Mouse (Mus musculus) C2C12 (cell line): ENCODE results near the gene Cd3eap. TPM values are rescaled to one million over a fixed set of nuclear protein-coding genes. Genes with fewer than 3 reads are reported as not detected.

Experiments
- H3K27me3 ChIP-seq: one replicate; pipeline ENCODE4 v1.6.1; 2011; ENCODE audit not compliant: control insufficient read depth, insufficient read depth, insufficient read length
- H3K36me3 ChIP-seq: one replicate; pipeline ENCODE4 v1.6.1; 2011; ENCODE audit not compliant: control insufficient read depth, insufficient read depth
- H3K4me3 ChIP-seq: one replicate; pipeline ENCODE4 v1.5.1; 2011; ENCODE audit warnings: mild to moderate bottlenecking, control low read depth; ENCODE audit not compliant: poor library complexity, insufficient read depth, severe bottlenecking
- H3K79me2 ChIP-seq: one replicate; pipeline ENCODE4 v1.6.1; 2011; ENCODE audit not compliant: control insufficient read depth, insufficient read depth
- H3K79me3 ChIP-seq: one replicate; pipeline ENCODE4 v1.6.1; 2011; ENCODE audit warnings: low read depth, control low read depth
- H3ac ChIP-seq: one replicate; pipeline ENCODE3; 2011; ENCODE audit warnings: low read depth; ENCODE audit not compliant: control insufficient read depth, insufficient read length
- CEBPB ChIP-seq: IDR thresholded peaks from one replicate; pipeline ENCODE4 v1.6.1; 2011; ENCODE audit warnings: low read depth, mild to moderate bottlenecking, control low read depth, moderate library complexity
- CTCF ChIP-seq: IDR thresholded peaks from one replicate; pipeline ENCODE4 v1.5.1; 2011; ENCODE audit not compliant: control insufficient read depth, insufficient read depth, insufficient read length
- FOSL1 ChIP-seq: IDR thresholded peaks from one replicate; pipeline ENCODE4 v1.8.0; 2011; ENCODE audit warnings: mild to moderate bottlenecking, low read length; ENCODE audit not compliant: poor library complexity, insufficient read depth, severe bottlenecking
- MAX ChIP-seq: IDR thresholded peaks from one replicate; pipeline ENCODE4 v1.6.1; 2011; ENCODE audit warnings: mild to moderate bottlenecking, control low read depth
- MYOD1 ChIP-seq: IDR thresholded peaks from one replicate; pipeline ENCODE4 v1.6.1; 2011; ENCODE audit warnings: low read depth; ENCODE audit not compliant: control insufficient read depth, insufficient read length
- MYOG ChIP-seq: IDR thresholded peaks from one replicate; pipeline ENCODE4 v1.6.1; 2011; ENCODE audit not compliant: control insufficient read depth, insufficient read length; ENCODE audit errors: extremely low read depth
- USF1 ChIP-seq: IDR thresholded peaks from one replicate; pipeline ENCODE4 v1.6.1; 2011; ENCODE audit warnings: low read depth, mild to moderate bottlenecking, control low read depth, moderate library complexity
- microRNA-seq: library from miRNA; unstranded; fragments of <30 nt; microRNA quantifications from one replicate; pipeline ENCODE4, GENCODE M21; 2019; ENCODE audit warnings: borderline microRNAs expressed
- polyA plus RNA-seq: library from polyadenylated mRNA; unstranded; fragments of >200 nt; fragmentation: generic; extraction: Trizol; gene quantifications from one replicate; pipeline ENCODE4 v1.2.1, GENCODE M21; 2012; ENCODE audit warnings: missing spikeins

The Cd3eap gene
- polyA plus RNA-seq, 1 experiment = 25.6 TPM

DNA sequence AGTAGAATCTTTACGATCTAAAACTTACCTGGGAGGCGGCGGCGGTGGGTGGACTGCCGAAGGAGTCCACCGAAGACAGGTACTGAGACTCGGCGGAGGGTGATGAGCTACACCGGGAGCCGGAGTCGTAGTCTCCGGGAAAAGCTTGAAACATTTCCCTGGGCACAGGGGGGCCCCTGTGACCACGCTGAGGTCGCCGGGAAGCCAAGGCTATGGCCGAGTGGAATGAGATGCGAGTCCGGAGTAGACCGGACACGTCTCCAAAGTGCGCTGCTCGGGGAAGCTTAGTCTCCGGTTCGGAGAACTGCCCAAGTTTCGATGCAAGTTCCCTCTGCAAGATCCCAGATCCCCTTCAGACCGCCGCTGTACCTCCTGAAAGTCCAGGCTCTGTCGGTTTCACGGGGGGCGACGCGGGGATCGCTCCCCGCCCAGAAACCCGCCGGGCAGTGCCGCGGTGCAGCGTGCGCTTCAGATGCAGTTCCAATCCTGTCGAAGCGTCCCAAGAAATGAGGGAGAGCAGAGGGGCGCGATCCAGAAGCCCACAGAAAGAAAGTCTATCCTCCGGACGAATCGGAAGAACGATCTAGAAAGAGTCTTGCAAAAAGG lies 49.9 kb downstream of the Cd3eap start:
- H3K27me3 ChIP-seq = no peaks in the 10 kb centered on the region

GRCm38 (mm10) chr7:19308454-19309277 lies 50.6 kb downstream of the Cd3eap start:
- Histone ChIP-seq H3K79me3 (no peaks in the 10 kb centered on the region), H3K27me3 (no peaks in the 10 kb centered on the region)
- TF ChIP-seq MAX (peak; percentile 62), CTCF (no peak), CEBPB (no peak)

More for the DNA sequence above, 49.9 kb downstream of the Cd3eap start:
- H3ac ChIP-seq = peak overlapping the region; percentile 62
- TF ChIP-seq MYOD1 (no peak), CTCF (no peak), FOSL1 (no peak)
- peak overlapping the region; percentile 42 for H3K4me3 ChIP-seq
- no peaks in the 10 kb centered on the region for H3K79me3 ChIP-seq
- no peaks in the 10 kb centered on the region for H3K79me2 ChIP-seq
- H3K36me3 ChIP-seq = no peaks in the 10 kb centered on the region

DNA sequence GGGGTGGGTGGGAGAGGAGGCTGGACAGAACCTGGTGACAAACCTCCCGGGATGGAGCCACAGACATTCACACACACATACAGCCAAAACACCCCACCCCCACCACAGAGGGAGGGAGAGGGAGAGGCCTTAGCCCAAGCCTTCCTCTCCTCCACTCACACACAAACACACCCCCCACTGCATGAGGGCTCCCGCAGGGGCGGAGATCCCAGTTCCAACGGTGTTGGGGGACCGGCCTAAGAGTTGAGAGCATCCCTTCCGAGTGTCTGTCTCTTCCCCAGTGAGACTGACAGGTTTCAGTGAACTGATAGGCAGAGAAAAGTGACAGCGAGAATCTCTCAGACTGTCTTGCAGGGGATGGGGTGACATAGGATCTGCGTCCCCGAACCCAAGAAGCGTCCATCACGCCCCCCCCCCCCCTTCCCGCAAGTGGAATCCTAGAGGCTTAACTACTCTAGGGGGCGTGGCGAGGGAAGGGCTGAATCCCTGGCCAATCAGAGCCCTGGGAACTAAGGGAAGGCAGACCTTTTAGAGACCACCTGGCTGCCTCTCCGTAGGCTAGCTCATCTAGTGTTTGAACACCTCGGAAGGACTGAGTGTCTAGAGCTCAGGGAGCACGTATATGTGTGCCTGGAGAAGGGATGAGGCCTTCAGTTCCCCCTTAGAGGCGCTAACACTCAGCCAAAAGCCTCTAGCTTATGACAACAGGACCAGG lies 51.4 kb downstream of the Cd3eap start:
- TF ChIP-seq MAX = no peak
- no peak for TF ChIP-seq MYOG
- no peak for TF ChIP-seq MYOD1
- Histone ChIP-seq H3ac (peak overlapping the region; percentile 28), H3K79me3 (no peaks in the 10 kb centered on the region), H3K27me3 (no peaks in the 10 kb centered on the region), H3K79me2 (no peaks in the 10 kb centered on the region), H3K36me3 (no peaks in the 10 kb centered on the region), H3K4me3 (peak overlapping the region; percentile 42)

More at GRCm38 (mm10) chr7:19308454-19309277, 50.6 kb downstream of the Cd3eap start:
- Histone ChIP-seq H3K4me3 (peak overlapping the region; percentile 42), H3K79me2 (no peaks in the 10 kb centered on the region), H3ac (peak overlapping the region; percentile 28), H3K36me3 (no peaks in the 10 kb centered on the region)

- Histone ChIP-seq H3K27me3 (no peaks in the 10 kb centered on the region), H3K4me3 (no peak overlapping the region), H3K79me3 (no peaks in the 10 kb centered on the region), H3K36me3 (no peaks in the 10 kb centered on the region), H3K79me2 (no peaks in the 10 kb centered on the region), H3ac (no peak overlapping the region)
- TF ChIP-seq CEBPB = no peak
- no peak for TF ChIP-seq MYOD1
- no peak for TF ChIP-seq CTCF
- TF ChIP-seq FOSL1 = no peak
- TF ChIP-seq USF1 = no peak
- TF ChIP-seq MAX = no peak
- no peak for TF ChIP-seq MYOG
Measured at GRCm38 (mm10) chr7:19306819-19307738, 52.2 kb downstream of the Cd3eap start.

Small RNA genes within 50 kb of the gene (microRNA-seq; reads per million reads assigned to microRNA genes)
- not detected for gene Mir343

Other genes with a start within 250 kb of the Cd3eap start
- not detected for gene Gm4969, start 241.1 kb downstream of the Cd3eap start, polyA plus RNA-seq
- gene Fbxo46, start 239.6 kb downstream of the Cd3eap start, polyA plus RNA-seq = 7.4 TPM
- gene Qpctl, start 210.2 kb downstream of the Cd3eap start, polyA plus RNA-seq = 12.3 TPM
- gene Snrpd2, start 209.8 kb downstream of the Cd3eap start, polyA plus RNA-seq = 255 TPM
- 0.43 TPM for gene Gipr, start 193.4 kb downstream of the Cd3eap start, polyA plus RNA-seq
- gene Eml2, start 183.1 kb downstream of the Cd3eap start, polyA plus RNA-seq = 16.4 TPM
- gene Gpr4, start 146.9 kb downstream of the Cd3eap start, polyA plus RNA-seq = 0.05 TPM
- gene Opa3, start 131.1 kb downstream of the Cd3eap start, polyA plus RNA-seq = 27.5 TPM
- gene Vasp, start 87.7 kb downstream of the Cd3eap start, polyA plus RNA-seq = 145 TPM
- 0.05 TPM for gene Ppm1n, start 79.4 kb downstream of the Cd3eap start, polyA plus RNA-seq
- gene Rtn2, start 76.9 kb downstream of the Cd3eap start, polyA plus RNA-seq = 107 TPM
- gene Fosb, start 49.4 kb downstream of the Cd3eap start, polyA plus RNA-seq = 1.4 TPM
- 151 TPM for gene Ercc1, start 14.7 kb downstream of the Cd3eap start, polyA plus RNA-seq
- gene Ppp1r13l, start 266 bp upstream of the Cd3eap start, polyA plus RNA-seq = 21.5 TPM
- gene Ercc2, start 22.5 kb upstream of the Cd3eap start, polyA plus RNA-seq = 9.7 TPM
- gene Klc3, start 44.6 kb upstream of the Cd3eap start, polyA plus RNA-seq = 4.3 TPM
- gene Ckm, start 45.3 kb upstream of the Cd3eap start, polyA plus RNA-seq = 1.9 TPM
- gene Mark4, start 99.3 kb upstream of the Cd3eap start, polyA plus RNA-seq = 12.9 TPM
- gene Exoc3l2, start 103.8 kb upstream of the Cd3eap start, polyA plus RNA-seq = 0.01 TPM
- gene Bloc1s3, start 148.9 kb upstream of the Cd3eap start, polyA plus RNA-seq = 4.8 TPM
- 23.2 TPM for gene Trappc6a, start 148.9 kb upstream of the Cd3eap start, polyA plus RNA-seq
- 0.11 TPM for gene Nkpd1, start 158.4 kb upstream of the Cd3eap start, polyA plus RNA-seq
- 32.6 TPM for gene Ppp1r37, start 203.6 kb upstream of the Cd3eap start, polyA plus RNA-seq
- gene Zfp296, start 217.8 kb upstream of the Cd3eap start, polyA plus RNA-seq = 1.9 TPM
- 136 TPM for gene Gemin7, start 218.1 kb upstream of the Cd3eap start, polyA plus RNA-seq
- 19.0 TPM for gene Clasrp, start 245.0 kb upstream of the Cd3eap start, polyA plus RNA-seq